Mouse (Mus musculus) embryonic facial prominence, embryonic 14.5 days (tissue): Measurements from ENCODE around the gene Sestd1. TPM values are rescaled to one million over a fixed set of nuclear protein-coding genes. Genes with fewer than 3 reads are reported as not detected.

ENCODE experiments used
- ATAC-seq: fragments of 200-750 bp; cut with Nextera tagmentation; 2 replicates; pipeline ENCODE4 v1.8.0; 2017; ENCODE audit warnings: low read depth, moderate number of reproducible peaks, moderate TSS enrichment
- DNase-seq: peaks from one replicate; pipeline ENCODE4 v3.0.0-alpha.2; 2015; ENCODE audit warnings: low spot score
- H3K27ac ChIP-seq: fragments of 300-500 bp; sonication (generic); replicated peaks from 2 replicates; pipeline ENCODE4 v1.5.1; 2014; ENCODE audit warnings: low read depth, mild to moderate bottlenecking, low read length, moderate library complexity
- H3K27me3 ChIP-seq: fragments of 300-500 bp; sonication (generic); replicated peaks from 2 replicates; pipeline ENCODE4 v1.6.1; 2014; ENCODE audit warnings: low read length; ENCODE audit not compliant: control insufficient read depth, insufficient read depth
- H3K36me3 ChIP-seq: fragments of 300-500 bp; sonication (generic); 2 replicates; pipeline ENCODE4 v1.6.1; 2014; ENCODE audit warnings: low read length, mixed read lengths; ENCODE audit not compliant: control insufficient read depth, insufficient read depth
- H3K4me1 ChIP-seq: fragments of 300-500 bp; sonication (generic); 2 replicates; pipeline ENCODE4 v1.6.1; 2014; ENCODE audit warnings: antibody characterized with exemption, low read length; ENCODE audit not compliant: control insufficient read depth, insufficient read depth
- H3K4me2 ChIP-seq: fragments of 300-500 bp; sonication (generic); 2 replicates; pipeline ENCODE4 v1.6.1; 2014; ENCODE audit warnings: low read depth, mild to moderate bottlenecking, low read length, moderate library complexity, mixed read lengths
- H3K4me3 ChIP-seq: fragments of 300-500 bp; sonication (generic); 2 replicates; pipeline ENCODE4 v1.5.1; 2014; ENCODE audit warnings: low read depth, mild to moderate bottlenecking, low read length
- H3K9ac ChIP-seq: fragments of 300-500 bp; sonication (generic); 2 replicates; pipeline ENCODE4 v1.6.1; 2014; ENCODE audit warnings: low read depth, mild to moderate bottlenecking, low read length, moderate library complexity, mixed read lengths
- H3K9me3 ChIP-seq: fragments of 300-500 bp; sonication (generic); 2 replicates; pipeline ENCODE4 v1.6.1; 2016; ENCODE audit warnings: low read length; ENCODE audit not compliant: control insufficient read depth
- WGBS: fragments of 180-500 bp; shearing (Covaris S2); extraction: QIAGEN DNeasy Blood & Tissue Kit; methylation state at CpG from one replicate; pipeline ENCODE4 v1.1.7; 2014; 5-methylcytosine and 5-hydroxymethylcytosine counted together
- polyA plus RNA-seq: library from polyadenylated mRNA; unstranded; fragments of >200 nt; fragmentation: Nextera tagmentation; extraction: Ambion mirVana; gene quantifications from 2 replicates; pipeline ENCODE4 v1.2.1, GENCODE M21; 2014

Gene Sestd1
- polyA plus RNA-seq, 1 experiment from 2014 or later, result 19.6 TPM

GRCm38 (mm10) chr2:77146968-77147367, 133.4 kb downstream of the Sestd1 start:
- no peaks in the 10 kb centered on the region for H3K4me1 ChIP-seq
- H3K36me3 ChIP-seq, result no peaks in the 10 kb centered on the region
- no peak overlapping the region for H3K4me2 ChIP-seq
- H3K27ac ChIP-seq, result no peak overlapping the region
- no peaks in the 10 kb centered on the region for H3K27me3 ChIP-seq
- H3K9ac ChIP-seq, result no peak overlapping the region
- no peak overlapping the region for H3K4me3 ChIP-seq
- 85% methylated on average over 2 of the region's 2 CpGs for WGBS
- DNase-seq, result no peak
- H3K9me3 ChIP-seq, result no peaks in the 10 kb centered on the region
- ATAC-seq, result no peak

- H3K4me2 ChIP-seq, result no peak overlapping the region
- H3K36me3 ChIP-seq, result no peaks in the 10 kb centered on the region
These were observed 134.1 kb downstream of the Sestd1 start for GRCm38 (mm10) chr2:77146291-77146690.

DNA sequence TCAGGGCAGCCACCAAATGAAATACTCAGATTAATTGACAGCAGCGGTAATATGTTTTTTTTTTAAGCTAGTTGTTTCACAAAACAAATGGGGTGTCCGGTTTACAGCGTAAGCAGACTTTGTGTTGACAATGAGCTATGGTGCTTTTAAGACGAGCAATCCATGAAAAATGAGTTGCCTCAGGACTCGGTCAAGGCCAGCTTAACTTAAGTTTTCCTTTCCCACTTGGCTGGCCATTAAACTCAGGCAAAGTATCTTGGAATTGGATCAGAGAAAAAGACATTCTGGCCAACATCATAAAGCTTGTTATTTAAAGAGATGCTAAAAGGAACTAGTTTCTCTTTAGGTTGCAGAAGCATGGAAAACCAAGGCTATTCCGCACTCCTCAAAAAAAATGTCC, 136.9 kb downstream of the Sestd1 start:
- WGBS, result 52% methylated on average over 6 of the region's 6 CpGs
- no peak for ATAC-seq
- DNase-seq, result peak; percentile 10
- no peak overlapping the region for H3K9ac ChIP-seq
- H3K9me3 ChIP-seq, result no peaks in the 10 kb centered on the region
- H3K27ac ChIP-seq, result no peak overlapping the region
- no peak overlapping the region for H3K4me2 ChIP-seq
- H3K4me1 ChIP-seq, result no peaks in the 10 kb centered on the region
- H3K27me3 ChIP-seq, result no peaks in the 10 kb centered on the region
- no peak overlapping the region for H3K4me3 ChIP-seq
- H3K36me3 ChIP-seq, result no peaks in the 10 kb centered on the region

More at GRCm38 (mm10) chr2:77146291-77146690, 134.1 kb downstream of the Sestd1 start:
- DNase-seq (peak; percentile 73), ATAC-seq (0 out of 2 replicates have a peak, but pooled peaks have one; percentile 41)
- H3K4me1 ChIP-seq, result no peaks in the 10 kb centered on the region
- H3K27ac ChIP-seq, result no peak overlapping the region
- no peak overlapping the region for H3K4me3 ChIP-seq
- 42% methylated on average over 3 of the region's 3 CpGs for WGBS
- H3K27me3 ChIP-seq, result no peaks in the 10 kb centered on the region
- H3K9me3 ChIP-seq, result no peaks in the 10 kb centered on the region
- no peak overlapping the region for H3K9ac ChIP-seq

GRCm38 (mm10) chr2:77138879-77139278, 141.5 kb downstream of the Sestd1 start:
- Histone ChIP-seq H3K9me3 (no peaks in the 10 kb centered on the region), H3K36me3 (no peaks in the 10 kb centered on the region), H3K9ac (no peak overlapping the region), H3K4me2 (no peak overlapping the region), H3K4me1 (no peaks in the 10 kb centered on the region), H3K27ac (no peak overlapping the region), H3K27me3 (no peaks in the 10 kb centered on the region), H3K4me3 (no peak overlapping the region)
- WGBS, result 90% methylated on average over 6 of the region's 6 CpGs
- DNase-seq (no peak), ATAC-seq (no peak)

DNA sequence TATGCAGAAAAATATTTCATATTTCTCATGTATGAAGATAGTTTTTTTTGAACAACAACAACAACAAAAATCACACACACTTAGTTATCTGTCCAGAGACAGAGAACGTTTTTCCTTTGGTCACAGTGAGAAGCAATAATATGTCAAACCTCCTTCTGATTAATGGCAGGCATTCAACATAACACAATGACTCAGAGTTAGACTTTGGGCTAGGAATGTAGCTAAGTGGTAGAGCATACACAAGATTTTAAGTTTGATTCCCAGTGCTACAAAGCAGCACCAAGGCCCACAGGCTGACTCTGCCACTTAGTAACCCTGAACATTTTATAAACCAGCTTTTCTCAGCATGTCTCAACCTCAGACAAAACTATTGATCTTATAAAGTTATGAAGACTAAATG, 145.5 kb downstream of the Sestd1 start:
- WGBS, result 49% methylated on average over 1 of the region's 1 CpGs
- no peak for ATAC-seq

DNA sequence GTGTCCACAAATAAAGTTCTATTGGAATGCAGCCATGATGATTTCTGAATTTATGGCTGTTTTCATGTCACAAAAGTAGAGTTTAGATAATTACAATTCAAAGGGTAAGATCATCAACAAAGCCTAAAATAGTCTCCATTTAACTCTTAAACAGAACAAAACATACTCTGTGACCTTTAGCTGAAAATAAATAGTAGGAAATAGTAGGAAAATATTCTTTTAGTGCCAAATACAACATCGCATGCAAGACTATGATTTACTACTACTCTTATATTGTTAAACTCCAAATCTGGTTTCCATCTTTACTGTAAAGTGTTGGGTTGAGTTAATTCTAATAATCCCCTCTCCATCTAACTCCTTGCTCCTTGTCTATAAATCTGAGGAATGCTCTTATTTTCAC, 147.0 kb downstream of the Sestd1 start:
- no peak overlapping the region for H3K4me2 ChIP-seq
- H3K27ac ChIP-seq, result no peak overlapping the region
- ATAC-seq, result no peak
- no peaks in the 10 kb centered on the region for H3K27me3 ChIP-seq
- no peaks in the 10 kb centered on the region for H3K36me3 ChIP-seq
- no peaks in the 10 kb centered on the region for H3K9me3 ChIP-seq
- 94% methylated on average over 1 of the region's 1 CpGs for WGBS
- no peaks in the 10 kb centered on the region for H3K4me1 ChIP-seq
- no peak overlapping the region for H3K4me3 ChIP-seq
- H3K9ac ChIP-seq, result no peak overlapping the region
- no peak for DNase-seq

More for the DNA sequence above, 145.5 kb downstream of the Sestd1 start:
- no peaks in the 10 kb centered on the region for H3K4me1 ChIP-seq
- no peaks in the 10 kb centered on the region for H3K9me3 ChIP-seq
- H3K27ac ChIP-seq, result no peak overlapping the region
- no peaks in the 10 kb centered on the region for H3K27me3 ChIP-seq
- H3K9ac ChIP-seq, result no peak overlapping the region
- no peaks in the 10 kb centered on the region for H3K36me3 ChIP-seq
- no peak overlapping the region for H3K4me3 ChIP-seq
- no peak for DNase-seq
- no peak overlapping the region for H3K4me2 ChIP-seq

Other genes with a start within 250 kb of the Sestd1 start
- gene Ccdc141, start 110.0 kb downstream of the Sestd1 start, polyA plus RNA-seq, result 26.4 and 31.2 TPM in 2 replicates